In genomic region chr10:79528081-79528480, GRCm38 (mm10) we compare ENCODE assay signal across 27 mouse cellular contexts. TPM values are rescaled to one million over a fixed set of nuclear protein-coding genes. Genes with fewer than 3 reads are reported as not detected.
DNase-seq lines count a peak whose midpoint lies in the region; ATAC-seq and TF ChIP-seq lines count a peak whose summit lies in the region.
"Had no signal": no experiment of that assay in that cellular context is flagged by ENCODE, and none has a peak within 500 bp of the region (broad histone marks: within the 10 kb centered on the region; RNA-seq: fewer than 3 reads in every experiment).

No protein-coding gene starts in this region.

- H3K27me3 ChIP-seq in intestine, embryonic 14.5 days (replicated peaks; ENCODE audit: control insufficient read depth, insufficient read depth, low read length) = no peaks in the 10 kb centered on the region
- no peaks in the 10 kb centered on the region for H3K27me3 ChIP-seq in intestine, embryonic 16.5 days (replicated peaks; ENCODE audit: control insufficient read depth, insufficient read depth, low read length)
- no peaks in the 10 kb centered on the region for H3K27me3 ChIP-seq in liver, postnatal 0 days (ENCODE audit: insufficient read depth, low read length)
- H3K27me3 ChIP-seq in liver, embryonic 11.5 days (replicated peaks; ENCODE audit: control insufficient read depth, insufficient read depth, low read length) = no peaks in the 10 kb centered on the region
- peaks cover 13% of the 10 kb centered on the region for H3K27me3 ChIP-seq in E14TG2a.4 (ENCODE audit: insufficient read depth, low read length)
- H3K27me3 ChIP-seq: forebrain, embryonic 15.5 days; liver, embryonic 13.5 days; midbrain, embryonic 15.5 days; neural tube, embryonic 15.5 days had no signal

- TF ChIP-seq CTCF in liver, postnatal 0 days (IDR thresholded peaks at IDR 0.05; ENCODE audit: low read depth) = peak; percentile 27; the same call in 1 of the 2 replicates
- TF ChIP-seq CTCF in E14TG2a.4 (conservative IDR thresholded peaks at IDR 0.05; ENCODE audit: low read length) = peak; percentile 57

- 0 out of 2 replicates have a peak, but pooled peaks cover 3% of the 10 kb centered on the region for H3K4me1 ChIP-seq in intestine, embryonic 14.5 days (replicated peaks; ENCODE audit: control insufficient read depth, insufficient read depth, low read length)
- peaks cover 13% of the 10 kb centered on the region for H3K4me1 ChIP-seq in intestine, embryonic 16.5 days (ENCODE audit: control insufficient read depth, insufficient read depth, low read length)
- peaks cover 9% of the 10 kb centered on the region; the same call in 1 of the 2 replicates for H3K4me1 ChIP-seq in liver, postnatal 0 days (ENCODE audit: insufficient read depth)
- peaks cover 8% of the 10 kb centered on the region; the same call in 1 of the 2 replicates for H3K4me1 ChIP-seq in liver, embryonic 11.5 days (replicated peaks; ENCODE audit: control insufficient read depth, insufficient read depth, low read length)
- H3K4me1 ChIP-seq in E14TG2a.4 (replicated peaks; ENCODE audit: low read depth, low read length) = peaks cover 29% of the 10 kb centered on the region

- no peak for TF ChIP-seq EP300 in liver, postnatal 0 days (IDR thresholded peaks at IDR 0.05; ENCODE audit: low read depth)

- DNase-seq in adrenal gland, postnatal 10 days = peak; percentile 3
- no peak for DNase-seq in adrenal gland, adult 2 months
- DNase-seq in intestine, embryonic 14.5 days (ENCODE audit: low spot score) = peak; percentile 32
- peak; percentile 9 for DNase-seq in liver, postnatal 0 days
- DNase-seq in liver, embryonic 11.5 days (ENCODE audit: low spot score) = no peak
- DNase-seq in right cerebral cortex, postnatal 14 days = no peak
- DNase-seq: cerebellum, adult 8-10 months; gastrocnemius, adult 2 months; left cerebral cortex, postnatal 4 days; liver, embryonic 13.5 days; spleen, adult 18-20 months; thymus, adult 2 months had no signal

- no peak overlapping the region for H3K9ac ChIP-seq in intestine, embryonic 14.5 days (ENCODE audit: low read length)
- H3K9ac ChIP-seq in intestine, embryonic 16.5 days (ENCODE audit: low read depth, low read length) = no peak overlapping the region
- H3K9ac ChIP-seq in liver, postnatal 0 days (replicated peaks) = no peak overlapping the region
- no peak overlapping the region for H3K9ac ChIP-seq in liver, embryonic 11.5 days (ENCODE audit: low read depth, low read length)
- H3K9ac ChIP-seq: forebrain, embryonic 15.5 days; heart, embryonic 13.5 days; liver, embryonic 13.5 days; midbrain, embryonic 15.5 days; neural tube, embryonic 15.5 days had no signal

- no peak overlapping the region for H3K4me2 ChIP-seq in intestine, embryonic 14.5 days (ENCODE audit: low read length)
- no peak overlapping the region for H3K4me2 ChIP-seq in intestine, embryonic 16.5 days (ENCODE audit: low read depth, low read length)
- no peak overlapping the region for H3K4me2 ChIP-seq in liver, postnatal 0 days (ENCODE audit: low read depth, low read length)
- no peak overlapping the region for H3K4me2 ChIP-seq in liver, embryonic 11.5 days
- H3K4me2 ChIP-seq: forebrain, embryonic 15.5 days; heart, embryonic 13.5 days; liver, embryonic 13.5 days; midbrain, embryonic 15.5 days; neural tube, embryonic 15.5 days had no signal

- H3K36me3 ChIP-seq in intestine, embryonic 14.5 days (ENCODE audit: control insufficient read depth, insufficient read depth, low read length) = peaks cover 22% of the 10 kb centered on the region
- peaks cover 13% of the 10 kb centered on the region for H3K36me3 ChIP-seq in intestine, embryonic 16.5 days (ENCODE audit: control insufficient read depth, insufficient read depth, low read length)
- peaks cover 9% of the 10 kb centered on the region for H3K36me3 ChIP-seq in liver, postnatal 0 days (replicated peaks; ENCODE audit: insufficient read depth, low read length)
- peaks cover 4% of the 10 kb centered on the region; the same call in 1 of the 2 replicates for H3K36me3 ChIP-seq in liver, embryonic 11.5 days (ENCODE audit: control insufficient read depth, insufficient read depth, low read length)
- H3K36me3 ChIP-seq in E14TG2a.4 (ENCODE audit: insufficient read depth, low read length) = peaks cover 46% of the 10 kb centered on the region
- H3K36me3 ChIP-seq: forebrain, embryonic 15.5 days; midbrain, embryonic 15.5 days had no signal

- no peak overlapping the region for H3K4me3 ChIP-seq in intestine, embryonic 14.5 days (ENCODE audit: low read depth, low read length)
- H3K4me3 ChIP-seq in intestine, embryonic 16.5 days (ENCODE audit: low read length) = no peak overlapping the region
- no peak overlapping the region for H3K4me3 ChIP-seq in liver, postnatal 0 days (ENCODE audit: low read depth, low read length)
- no peak overlapping the region for H3K4me3 ChIP-seq in liver, embryonic 11.5 days (ENCODE audit: low read depth, low read length)
- no peak overlapping the region for H3K4me3 ChIP-seq in E14TG2a.4 (replicated peaks; ENCODE audit: low read length)
- H3K4me3 ChIP-seq: forebrain, embryonic 15.5 days; gastrocnemius, adult 2 months; heart, embryonic 13.5 days; liver, embryonic 13.5 days; megakaryocyte, embryonic 14.5 days; midbrain, embryonic 15.5 days; neural tube, embryonic 15.5 days had no signal

- 82% methylated on average over 3 of the region's 3 CpGs for WGBS in intestine, embryonic 14.5 days
- 74% methylated on average over 3 of the region's 3 CpGs for WGBS in intestine, embryonic 16.5 days
- 84% methylated on average over 3 of the region's 3 CpGs for WGBS in liver, postnatal 0 days (ENCODE audit: insufficient replicate concordance)
- 70% methylated on average over 3 of the region's 3 CpGs for WGBS in liver, embryonic 11.5 days

- no peak for ATAC-seq in intestine, embryonic 14.5 days (replicated peaks; ENCODE audit: low FRiP score, low TSS enrichment, low read depth)
- no peak for ATAC-seq in intestine, embryonic 16.5 days
- ATAC-seq in liver, postnatal 0 days = no peak
- no peak for ATAC-seq in liver, embryonic 11.5 days (replicated peaks; ENCODE audit: low FRiP score)
- ATAC-seq: CD4-positive, CD25-positive, alpha-beta regulatory T cell, adult 4 months; forebrain, embryonic 15.5 days; hindbrain, embryonic 16.5 days; midbrain, embryonic 15.5 days had no signal

- H3K9me3 ChIP-seq in intestine, embryonic 14.5 days (ENCODE audit: control insufficient read depth, low read length) = no peaks in the 10 kb centered on the region
- H3K9me3 ChIP-seq in intestine, embryonic 16.5 days (ENCODE audit: control insufficient read depth, low read length) = no peaks in the 10 kb centered on the region
- no peaks in the 10 kb centered on the region for H3K9me3 ChIP-seq in liver, postnatal 0 days (ENCODE audit: low read length)
- H3K9me3 ChIP-seq in liver, embryonic 11.5 days (ENCODE audit: control insufficient read depth, low read length) = no peaks in the 10 kb centered on the region
- no peaks in the 10 kb centered on the region for H3K9me3 ChIP-seq in E14TG2a.4 (ENCODE audit: low read length)
- H3K9me3 ChIP-seq: forebrain, embryonic 15.5 days; heart, embryonic 13.5 days; liver, embryonic 13.5 days; megakaryocyte, embryonic 14.5 days; midbrain, embryonic 15.5 days; neural tube, embryonic 15.5 days had no signal

- H3K27ac ChIP-seq in intestine, embryonic 14.5 days (ENCODE audit: low read depth) = no peak overlapping the region
- no peak overlapping the region for H3K27ac ChIP-seq in intestine, embryonic 16.5 days (ENCODE audit: low read length)
- no peak overlapping the region for H3K27ac ChIP-seq in liver, postnatal 0 days (ENCODE audit: low read depth)
- H3K27ac ChIP-seq in liver, embryonic 11.5 days (ENCODE audit: low read depth, low read length) = no peak overlapping the region
- H3K27ac ChIP-seq: forebrain, embryonic 15.5 days; gastrocnemius, adult 2 months; heart, embryonic 13.5 days; liver, embryonic 13.5 days; midbrain, embryonic 15.5 days; neural tube, embryonic 15.5 days had no signal

RNA-seq across cellular contexts. Expression of gene Plpp2, which starts 5.5 kb away (rescaled TPM):
- 10 to 100 TPM; 16.4 to 19.4 TPM for total RNA-seq in adrenal gland, postnatal 10 days (2021)
- total RNA-seq in adrenal gland, adult 2 months (2021) = 10 to 100 TPM; 30.3 to 34.7 TPM
- polyA plus RNA-seq in adrenal gland, adult 2 months (2012; rRNA removed) = 33.5 and 44.3 TPM in 2 replicates
- 91.9 and 92.2 TPM in 2 replicates for polyA plus RNA-seq in intestine, embryonic 14.5 days (2014; fragmentation: Nextera tagmentation; extraction: Ambion mirVana)
- polyA plus RNA-seq in intestine, embryonic 16.5 days (2015; fragmentation: Nextera tagmentation; extraction: Ambion mirVana) = 140 and 145 TPM in 2 replicates
- 32.7 and 38.8 TPM in 2 replicates for polyA plus RNA-seq in liver, postnatal 0 days (2015; fragmentation: Nextera tagmentation; extraction: Ambion mirVana)
- 27.1 and 30.1 TPM in 2 replicates for polyA plus RNA-seq in liver, embryonic 11.5 days (2014; fragmentation: Nextera tagmentation; extraction: Ambion mirVana)

RNA-seq across cellular contexts. Expression of gene Mier2, which starts 26.9 kb away (rescaled TPM):
- 10 to 100 TPM; 27.3 to 31.8 TPM for total RNA-seq in adrenal gland, postnatal 10 days (2021)
- total RNA-seq in adrenal gland, adult 2 months (2021) = 10 to 100 TPM; 26.7 to 30.9 TPM
- polyA plus RNA-seq in adrenal gland, adult 2 months (2012; rRNA removed) = 150 and 154 TPM in 2 replicates
- 47.9 and 48.0 TPM in 2 replicates for polyA plus RNA-seq in intestine, embryonic 14.5 days (2014; fragmentation: Nextera tagmentation; extraction: Ambion mirVana)
- polyA plus RNA-seq in intestine, embryonic 16.5 days (2015; fragmentation: Nextera tagmentation; extraction: Ambion mirVana) = 36.7 and 38.4 TPM in 2 replicates
- 8.6 and 9.0 TPM in 2 replicates for polyA plus RNA-seq in liver, postnatal 0 days (2015; fragmentation: Nextera tagmentation; extraction: Ambion mirVana)
- 33.1 and 36.5 TPM in 2 replicates for polyA plus RNA-seq in liver, embryonic 11.5 days (2014; fragmentation: Nextera tagmentation; extraction: Ambion mirVana)

RNA-seq across cellular contexts. Expression of gene Theg, which starts 59.0 kb away (rescaled TPM):
- total RNA-seq in adrenal gland, postnatal 10 days (2021) = not detected
- not detected for total RNA-seq in adrenal gland, adult 2 months (2021)
- not detected in 2 replicates for polyA plus RNA-seq in adrenal gland, adult 2 months (2012; rRNA removed)
- polyA plus RNA-seq in intestine, embryonic 14.5 days (2014; fragmentation: Nextera tagmentation; extraction: Ambion mirVana) = not detected in 2 replicates
- not detected in 2 replicates for polyA plus RNA-seq in intestine, embryonic 16.5 days (2015; fragmentation: Nextera tagmentation; extraction: Ambion mirVana)
- not detected in 2 replicates for polyA plus RNA-seq in liver, postnatal 0 days (2015; fragmentation: Nextera tagmentation; extraction: Ambion mirVana)
- polyA plus RNA-seq in liver, embryonic 11.5 days (2014; fragmentation: Nextera tagmentation; extraction: Ambion mirVana) = not detected in 2 replicates
- total RNA-seq: adrenal gland, adult 18-20 months; gastrocnemius, adult 2 months; granulocyte monocyte progenitor cell, adult 5-6 weeks; heart, postnatal 25 days; left cerebral cortex, postnatal 4 days had no signal
- polyA plus RNA-seq: CD4-positive, CD25-positive, alpha-beta regulatory T cell, adult 4 months; forebrain, embryonic 15.5 days; heart, embryonic 13.5 days; hindbrain, embryonic 16.5 days; kidney, embryonic 14.5 days; large intestine, adult 2 months; liver, embryonic 13.5 days; midbrain, embryonic 15.5 days; thymus, adult 2 months had no signal

RNA-seq across cellular contexts. Expression of gene Vmn2r83, which starts 59.5 kb away (rescaled TPM):
- total RNA-seq in adrenal gland, postnatal 10 days (2021) = not detected
- not detected for total RNA-seq in adrenal gland, adult 2 months (2021)
- not detected in 2 replicates for polyA plus RNA-seq in adrenal gland, adult 2 months (2012; rRNA removed)
- polyA plus RNA-seq in intestine, embryonic 14.5 days (2014; fragmentation: Nextera tagmentation; extraction: Ambion mirVana) = not detected in 2 replicates
- not detected in 2 replicates for polyA plus RNA-seq in intestine, embryonic 16.5 days (2015; fragmentation: Nextera tagmentation; extraction: Ambion mirVana)
- not detected in 2 replicates for polyA plus RNA-seq in liver, postnatal 0 days (2015; fragmentation: Nextera tagmentation; extraction: Ambion mirVana)
- polyA plus RNA-seq in liver, embryonic 11.5 days (2014; fragmentation: Nextera tagmentation; extraction: Ambion mirVana) = not detected in 2 replicates
- total RNA-seq: adrenal gland, adult 18-20 months; gastrocnemius, adult 2 months; granulocyte monocyte progenitor cell, adult 5-6 weeks; heart, postnatal 25 days; left cerebral cortex, adult 18-20 months; left cerebral cortex, postnatal 4 days had no signal
- polyA plus RNA-seq: CD4-positive, CD25-positive, alpha-beta regulatory T cell, adult 4 months; forebrain, embryonic 15.5 days; heart, embryonic 13.5 days; kidney, embryonic 14.5 days; large intestine, adult 2 months; liver, embryonic 13.5 days; midbrain, embryonic 15.5 days; thymus, adult 2 months had no signal

Comparison
In these comparisons a context has a peak if more than half of its experiments do, and no peak if none do; other contexts are left out.
1. DNase-seq: peak in adrenal gland, postnatal 10 days (single experiment), intestine, embryonic 14.5 days (single experiment) and liver, postnatal 0 days (single experiment); none in adrenal gland, adult 2 months (single experiment), liver, embryonic 11.5 days (single experiment) and right cerebral cortex, postnatal 14 days (single experiment).